Mouse (Mus musculus) left cerebral cortex, adult 11 months (tissue): ENCODE measurements around the gene H2al1j.
"Not testable (repeated sequence)": the region's sequence is repeated elsewhere in the genome, so short reads cannot be mapped to it uniquely, and the experiment has no call there.

Experiments
- DNase-seq: peaks from one replicate; pipeline ENCODE4 v3.0.0; 2022; ENCODE audit warnings: low spot score

The H2al1j gene

GRCm38 (mm10) chrX:11327522-11327921 lies at the start of gene H2al1j:
Gene H2al1j (plus strand): TSS chrX:11327822.
- not testable (repeated sequence) for DNase-seq

- no peak for DNase-seq
Observed at GRCm38 (mm10) chrX:11280741-11281140, 46.9 kb upstream of the H2al1j start.

GRCm38 (mm10) chrX:11288306-11288882 lies 39.2 kb upstream of the H2al1j start:
- no peak for DNase-seq

- DNase-seq: no peak
Observed at GRCm38 (mm10) chrX:11289244-11289643, 38.4 kb upstream of the H2al1j start.

- not testable (repeated sequence) for DNase-seq
Observed at GRCm38 (mm10) chrX:11298957-11299356, 28.7 kb upstream of the H2al1j start, which contains the start of gene H2al1a. Gene H2al1a (plus strand): TSS chrX:11299257.

GRCm38 (mm10) chrX:11302132-11302531 lies 25.5 kb upstream of the H2al1j start, which contains the start of gene H2al1b:
Gene H2al1b (plus strand): TSS chrX:11302432.
- DNase-seq: not testable (repeated sequence)

- not testable (repeated sequence) for DNase-seq
Observed at GRCm38 (mm10) chrX:11305355-11305754, 22.3 kb upstream of the H2al1j start, which contains the start of gene H2al1c. Gene H2al1c (plus strand): TSS chrX:11305655.

- not testable (repeated sequence) for DNase-seq
Observed at GRCm38 (mm10) chrX:11308524-11308923, 19.1 kb upstream of the H2al1j start, which contains the start of gene H2al1d. Gene H2al1d (plus strand): TSS chrX:11308824.

- DNase-seq: not testable (repeated sequence)
Observed at GRCm38 (mm10) chrX:11311634-11312033, 16.0 kb upstream of the H2al1j start, which contains the start of gene H2al1e. Gene H2al1e (plus strand): TSS chrX:11311934.

- not testable (repeated sequence) for DNase-seq
Observed at GRCm38 (mm10) chrX:11314858-11315257, 12.8 kb upstream of the H2al1j start, which contains the start of gene H2al1f. Gene H2al1f (plus strand): TSS chrX:11315158.

- not testable (repeated sequence) for DNase-seq
Observed at GRCm38 (mm10) chrX:11317956-11318355, 9.7 kb upstream of the H2al1j start, which contains the start of gene H2al1g. Gene H2al1g (plus strand): TSS chrX:11318256.

GRCm38 (mm10) chrX:11321192-11321591 lies 6.4 kb upstream of the H2al1j start, which contains the start of gene H2al1h:
Gene H2al1h (plus strand): TSS chrX:11321492.
- DNase-seq: not testable (repeated sequence)

- not testable (repeated sequence) for DNase-seq
Observed at GRCm38 (mm10) chrX:11324359-11324758, 3.3 kb upstream of the H2al1j start, which contains the start of gene H2al1i. Gene H2al1i (plus strand): TSS chrX:11324659.

- DNase-seq: no peak
Observed at GRCm38 (mm10) chrX:11345762-11346161, 18.1 kb downstream of the H2al1j start.

GRCm38 (mm10) chrX:11346756-11347155 lies 19.1 kb downstream of the H2al1j start:
- no peak for DNase-seq

GRCm38 (mm10) chrX:11360823-11361222 lies 33.2 kb downstream of the H2al1j start:
- DNase-seq: no peak

GRCm38 (mm10) chrX:11361261-11361660 lies 33.6 kb downstream of the H2al1j start:
- no peak for DNase-seq

GRCm38 (mm10) chrX:11363890-11364289 lies 36.3 kb downstream of the H2al1j start:
- DNase-seq: no peak

- DNase-seq: no peak
Observed at GRCm38 (mm10) chrX:11365151-11365550, 37.5 kb downstream of the H2al1j start.
